Mouse (Mus musculus): ENCODE data around the gene Ccdc39. TPM values are rescaled to one million over a fixed set of nuclear protein-coding genes. Genes with fewer than 3 reads are reported as not detected.

Ccdc39 gene
- polyA plus RNA-seq (2017; shearing (Covaris generic)) = 0.23 TPM

DNA sequence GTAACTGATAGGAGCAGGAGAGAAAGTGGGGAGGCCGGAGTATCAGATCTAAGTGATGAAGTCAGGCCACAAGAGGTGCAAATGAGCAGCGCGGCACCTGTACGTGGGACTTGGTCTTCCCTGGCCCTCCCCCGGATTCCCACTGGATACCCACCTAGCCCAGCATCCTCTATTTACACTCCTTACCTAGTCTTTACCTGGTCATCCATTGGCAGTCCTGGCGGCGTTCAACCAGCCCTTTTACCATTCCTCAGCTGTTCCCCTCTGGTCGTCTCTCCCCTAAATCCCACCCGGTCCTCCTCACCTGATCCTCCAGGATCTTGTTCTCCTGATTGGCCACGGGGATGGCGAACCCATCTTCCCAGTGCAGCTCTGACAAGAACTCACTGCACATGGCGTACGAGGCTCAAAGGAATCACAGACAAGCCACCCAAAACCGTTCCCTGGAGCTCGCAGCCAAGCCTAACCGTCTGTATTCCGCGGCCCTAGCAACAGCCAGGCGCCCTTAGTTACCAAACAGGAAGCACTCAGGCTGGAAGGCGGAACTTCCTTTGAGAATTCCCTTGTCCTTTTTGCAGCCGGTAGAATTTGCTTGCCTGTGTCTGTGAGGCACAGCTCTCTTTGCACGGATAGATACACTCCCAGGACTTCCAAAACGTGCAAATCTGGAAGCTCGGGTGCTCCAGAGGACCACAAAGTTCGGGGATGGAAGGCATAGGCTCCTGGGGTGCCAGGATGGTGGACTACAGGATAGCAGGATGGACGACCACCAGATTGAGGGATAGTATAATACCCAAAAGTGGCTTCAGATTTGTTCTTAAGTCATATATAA lies at the start of gene Ccdc39:
Ccdc39 (minus strand) TSS at position 510 of the 832 bp plus-strand sequence.

DNA sequence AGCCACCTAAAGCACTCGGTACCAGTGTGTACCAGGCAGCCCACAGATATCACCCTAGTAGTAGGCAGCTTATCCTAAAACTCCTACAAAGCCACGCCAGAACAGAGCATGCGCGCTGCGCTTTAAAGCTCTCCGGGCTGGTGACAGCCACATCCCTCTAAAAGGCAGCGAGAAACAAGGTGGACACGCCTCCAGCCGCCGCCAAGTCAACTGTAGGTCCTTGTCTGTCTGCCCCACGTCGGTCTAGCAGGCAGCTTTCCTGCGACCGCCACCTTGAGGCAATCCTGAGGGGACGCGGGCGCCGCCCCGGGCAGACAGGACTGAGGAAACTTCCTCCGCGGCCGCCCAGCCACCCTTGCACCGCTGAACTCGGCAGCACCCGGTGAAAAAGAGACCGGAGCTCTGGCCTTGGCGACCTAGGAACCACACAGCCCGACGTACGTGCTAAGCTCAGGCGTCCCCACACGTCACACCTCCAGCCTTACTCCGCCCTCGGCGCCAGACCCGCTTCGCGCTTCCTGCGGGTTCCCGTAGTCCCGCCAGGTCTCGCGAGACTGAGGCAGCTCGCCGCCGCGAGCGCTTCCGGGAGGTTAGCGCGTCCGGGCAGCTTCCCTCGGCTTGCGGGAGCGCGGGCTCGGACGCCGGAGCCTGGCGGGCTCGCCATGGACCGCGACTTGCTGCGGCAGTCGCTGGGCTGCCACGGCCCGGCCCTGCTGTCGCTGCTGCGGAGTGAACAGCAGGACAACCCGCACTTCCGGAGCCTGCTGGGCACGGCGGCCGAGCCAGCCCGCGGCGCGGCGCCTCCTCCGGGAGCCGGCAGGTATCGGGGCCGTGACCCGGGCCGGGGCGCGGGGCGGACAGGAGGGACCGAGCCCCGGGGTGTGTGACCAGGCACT lies 44.2 kb downstream of the Ccdc39 start, which contains the start of gene Ttc14:
Ttc14 (plus strand) TSS at position 216 of the 896 bp plus-strand sequence.

Other genes with a start within 250 kb of the Ccdc39 start
- gene Ttc14, start 44.5 kb downstream of the Ccdc39 start, polyA plus RNA-seq (2017; shearing (Covaris generic)) = 24.3 TPM
- gene Fxr1, start 175.6 kb upstream of the Ccdc39 start, polyA plus RNA-seq (2017; shearing (Covaris generic)) = 49.0 TPM
- gene Dnajc19, start 237.0 kb upstream of the Ccdc39 start, polyA plus RNA-seq (2017; shearing (Covaris generic)) = 105 TPM

Data from activated CD4-positive, CD25-positive, alpha-beta regulatory T cell, adult 9 weeks (primary cell).